Mouse (Mus musculus) forebrain, embryonic 14.5 days (tissue): ENCODE results near the gene Rasal1. TPM values are rescaled to one million over a fixed set of nuclear protein-coding genes. Genes with fewer than 3 reads are reported as not detected.
A peak's percentile ranks its signal among the peaks of the same experiment; 100 is the strongest.

Experiments used
- ATAC-seq: fragments of 200-750 bp; cut with Nextera tagmentation; 2 replicates; pipeline ENCODE4 v1.8.0; 2017; ENCODE audit warnings: mild to moderate bottlenecking, moderate library complexity
- DNase-seq: peaks from one replicate; pipeline ENCODE4 v3.0.0-alpha.2; 2015; ENCODE audit warnings: low spot score
- H3K27ac ChIP-seq: fragments of 300-500 bp; sonication (generic); 2 replicates; pipeline ENCODE4 v1.5.1; 2014; ENCODE audit warnings: low read depth, mild to moderate bottlenecking, control low read depth, low read length, moderate library complexity
- H3K27me3 ChIP-seq: fragments of 300-500 bp; sonication (generic); replicated peaks from 2 replicates; pipeline ENCODE4 v1.6.1; 2014; ENCODE audit warnings: low read length, control low read depth, mixed read lengths; ENCODE audit not compliant: control insufficient read depth, insufficient read depth
- H3K36me3 ChIP-seq: fragments of 300-500 bp; sonication (generic); 2 replicates; pipeline ENCODE4 v1.6.1; 2014; ENCODE audit warnings: low read length, control low read depth; ENCODE audit not compliant: control insufficient read depth, insufficient read depth
- H3K4me1 ChIP-seq: fragments of 300-500 bp; sonication (generic); 2 replicates; pipeline ENCODE4 v1.6.1; 2014; ENCODE audit warnings: antibody characterized with exemption, low read length, control low read depth; ENCODE audit not compliant: control insufficient read depth, insufficient read depth
- H3K4me2 ChIP-seq: fragments of 300-500 bp; sonication (generic); 2 replicates; pipeline ENCODE4 v1.6.1; 2014; ENCODE audit warnings: mild to moderate bottlenecking, control low read depth, low read length
- H3K4me3 ChIP-seq: fragments of 300-500 bp; sonication (generic); 2 replicates; pipeline ENCODE4 v1.5.1; 2014; ENCODE audit warnings: low read depth, low read length, control low read depth
- H3K9ac ChIP-seq: fragments of 300-500 bp; sonication (generic); 2 replicates; pipeline ENCODE4 v1.6.1; 2014; ENCODE audit warnings: mild to moderate bottlenecking, low read length, control low read depth, moderate library complexity
- H3K9me3 ChIP-seq: fragments of 300-500 bp; sonication (generic); replicated peaks from 2 replicates; pipeline ENCODE4 v1.6.1; 2016; ENCODE audit warnings: low read length, control low read depth, mixed read lengths; ENCODE audit not compliant: control insufficient read depth
- WGBS: fragments of 180-500 bp; shearing (Covaris S2); extraction: QIAGEN DNeasy Blood & Tissue Kit; methylation state at CpG from one replicate; pipeline ENCODE4 v1.1.7; 2014; 5-methylcytosine and 5-hydroxymethylcytosine counted together
- polyA plus RNA-seq: library from polyadenylated mRNA; unstranded; fragments of >200 nt; fragmentation: Nextera tagmentation; extraction: Ambion mirVana; gene quantifications from 2 replicates; pipeline ENCODE4 v1.2.1, GENCODE M21; 2014

The Rasal1 gene
- polyA plus RNA-seq, 1 experiment from 2014 or later: 1.5 TPM

DNA sequence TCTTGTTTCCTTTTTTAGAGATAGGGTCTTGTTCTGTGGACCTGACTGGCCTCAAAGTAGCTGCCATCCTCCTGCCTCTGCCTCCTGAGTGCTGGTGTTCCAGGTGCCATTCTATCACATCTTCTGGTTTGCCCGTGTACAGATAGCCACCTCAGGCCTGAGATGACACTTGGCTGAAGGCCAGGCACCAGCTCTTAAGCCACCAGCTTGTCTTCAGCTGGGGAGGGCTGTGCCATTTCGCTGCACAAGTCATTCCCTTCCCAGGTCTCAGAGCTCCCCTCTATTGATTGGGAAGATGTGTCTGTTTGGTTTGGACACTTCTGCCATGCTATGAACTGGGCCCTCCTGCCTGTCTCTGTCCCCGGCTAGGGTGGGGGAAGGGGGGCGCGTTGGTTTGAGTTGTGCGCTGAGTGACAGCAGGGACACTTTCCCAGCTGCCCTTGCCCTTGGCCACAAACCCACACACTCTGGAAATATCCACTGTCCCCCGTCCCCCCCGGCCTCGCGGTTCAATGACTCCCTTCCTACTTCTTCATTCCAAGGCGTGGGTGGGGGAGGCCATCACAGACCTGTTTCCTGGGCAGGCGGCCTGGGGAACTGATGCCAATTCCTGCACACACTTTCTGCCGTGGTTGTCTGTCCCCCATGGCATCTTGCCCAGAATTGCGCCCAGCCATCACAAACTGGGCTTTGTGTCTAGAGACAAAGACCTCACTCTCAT is 5.1 kb upstream of the Rasal1 start:
- no peak for DNase-seq
- Histone ChIP-seq H3K4me1 (peaks cover 6% of the 10 kb centered on the region; the same call in 1 of the 2 replicates), H3K27me3 (0 out of 2 replicates have a peak, but pooled peaks cover 4% of the 10 kb centered on the region), H3K27ac (no peak overlapping the region), H3K9me3 (no peaks in the 10 kb centered on the region), H3K4me3 (no peak overlapping the region), H3K9ac (no peak overlapping the region), H3K36me3 (no peaks in the 10 kb centered on the region), H3K4me2 (no peak overlapping the region)
- no peak for ATAC-seq
- 70% methylated on average over 14 of the region's 14 CpGs for WGBS

DNA sequence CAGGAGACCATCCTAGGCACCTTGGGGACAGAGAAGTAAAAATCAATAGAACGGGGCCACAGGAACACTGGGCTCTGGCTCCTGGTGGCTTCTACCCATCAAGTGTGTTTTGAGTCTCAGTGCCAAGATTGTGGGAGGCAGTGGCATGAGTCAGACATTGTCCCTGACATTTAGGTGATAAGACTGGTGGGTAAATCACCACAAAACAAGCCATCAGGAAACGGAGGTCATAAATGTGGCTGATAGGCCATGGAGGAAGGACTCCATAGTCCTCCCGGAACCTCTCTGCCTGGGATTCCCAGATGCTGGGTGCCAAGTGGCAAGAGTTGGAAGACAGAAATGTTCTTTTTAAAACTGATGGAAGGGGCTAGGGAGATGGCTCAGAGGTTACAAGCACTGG is 4.4 kb upstream of the Rasal1 start:
- peaks cover 12% of the 10 kb centered on the region; the same call in 1 of the 2 replicates for H3K4me1 ChIP-seq
- DNase-seq (no peak), ATAC-seq (no peak)
- no peak overlapping the region for H3K27ac ChIP-seq
- H3K27me3 ChIP-seq: peaks cover 9% of the 10 kb centered on the region
- H3K4me3 ChIP-seq: no peak overlapping the region
- H3K36me3 ChIP-seq: no peaks in the 10 kb centered on the region
- no peak overlapping the region for H3K4me2 ChIP-seq
- 88% methylated on average over 3 of the region's 3 CpGs for whole genome bisulfite sequencing
- H3K9ac ChIP-seq: no peak overlapping the region
- no peaks in the 10 kb centered on the region for H3K9me3 ChIP-seq

DNA sequence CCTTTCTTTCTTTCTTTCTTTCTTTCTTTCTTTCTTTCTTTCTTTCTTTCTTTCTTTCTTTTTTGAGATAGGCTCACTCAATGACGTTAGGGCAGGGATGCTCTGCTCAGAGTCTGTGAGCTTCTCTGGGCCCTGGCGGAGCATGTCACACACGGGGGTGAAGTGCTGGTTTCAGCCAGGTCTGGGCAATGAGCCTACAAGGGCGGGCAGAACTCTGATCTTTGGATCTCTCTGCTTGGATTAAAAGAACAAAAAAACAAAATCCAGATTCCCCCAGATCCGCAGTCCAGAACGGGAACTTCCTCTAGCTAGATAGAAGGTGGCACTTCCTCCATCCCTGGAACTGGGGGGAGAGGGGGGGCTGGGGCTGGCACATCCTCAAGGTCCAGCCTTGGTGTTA is 2.8 kb upstream of the Rasal1 start:
- ATAC-seq (no peak), DNase-seq (no peak)
- Histone ChIP-seq H3K36me3 (no peaks in the 10 kb centered on the region), H3K4me2 (no peak overlapping the region), H3K9me3 (no peaks in the 10 kb centered on the region), H3K4me1 (peaks cover 13% of the 10 kb centered on the region; the same call in 1 of the 2 replicates), H3K27ac (no peak overlapping the region), H3K4me3 (no peak overlapping the region), H3K9ac (no peak overlapping the region), H3K27me3 (peaks cover 19% of the 10 kb centered on the region)
- WGBS: 49% methylated on average over 6 of the region's 6 CpGs

DNA sequence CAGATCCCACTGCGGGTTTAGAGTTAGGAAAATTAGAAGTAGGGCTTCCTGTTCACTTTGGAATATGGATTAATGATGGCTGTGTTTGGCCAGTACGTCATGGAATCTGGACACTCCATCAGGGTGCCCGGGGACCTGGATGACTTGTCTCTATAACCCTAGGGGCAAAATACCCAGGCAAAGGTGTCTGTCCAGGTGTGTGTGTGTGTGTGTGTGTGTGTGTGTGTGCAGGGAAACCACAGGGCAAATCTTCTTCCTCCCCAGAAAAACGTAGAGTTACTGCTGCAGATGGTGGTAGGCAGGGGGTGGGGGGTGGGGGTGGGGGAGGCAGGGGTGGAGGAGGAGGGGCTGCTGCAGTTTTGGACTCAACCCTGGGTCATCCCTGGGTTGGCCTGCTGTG is 1.3 kb upstream of the Rasal1 start:
- DNase-seq (no peak), ATAC-seq (no peak)
- Histone ChIP-seq H3K4me2 (no peak overlapping the region), H3K27me3 (peaks cover 19% of the 10 kb centered on the region), H3K9me3 (no peaks in the 10 kb centered on the region), H3K36me3 (no peaks in the 10 kb centered on the region), H3K9ac (no peak overlapping the region), H3K27ac (no peak overlapping the region), H3K4me1 (peaks cover 13% of the 10 kb centered on the region; the same call in 1 of the 2 replicates), H3K4me3 (no peak overlapping the region)
- 71% methylated on average over 4 of the region's 4 CpGs for WGBS

- Histone ChIP-seq H3K9me3 (no peaks in the 10 kb centered on the region), H3K27ac (no peak overlapping the region), H3K4me3 (no peak overlapping the region), H3K27me3 (peaks cover 19% of the 10 kb centered on the region), H3K4me2 (no peak overlapping the region), H3K36me3 (no peaks in the 10 kb centered on the region), H3K4me1 (peaks cover 13% of the 10 kb centered on the region; the same call in 1 of the 2 replicates), H3K9ac (no peak overlapping the region)
- WGBS: 36% methylated on average over 12 of the region's 12 CpGs
- DNase-seq (no peak), ATAC-seq (no peak)
Observed at GRCm38 (mm10) chr5:120647814-120648491, 659 bp upstream of the Rasal1 start.

- no peak; the same call in 1 of the 2 replicates for ATAC-seq
- Histone ChIP-seq H3K4me2 (peak overlapping the region; percentile 42), H3K9ac (no peak overlapping the region), H3K9me3 (no peaks in the 10 kb centered on the region), H3K4me3 (peak overlapping the region; percentile 18; the same call in 1 of the 2 replicates), H3K36me3 (no peaks in the 10 kb centered on the region), H3K4me1 (peaks cover 10% of the 10 kb centered on the region; the same call in 1 of the 2 replicates), H3K27me3 (peaks cover 19% of the 10 kb centered on the region), H3K27ac (no peak overlapping the region)
- 2% methylated on average over 20 of the region's 21 CpGs for WGBS
- no peak for DNase-seq
Observed at GRCm38 (mm10) chr5:120649374-120649933, 842 bp downstream of the Rasal1 start.

DNA sequence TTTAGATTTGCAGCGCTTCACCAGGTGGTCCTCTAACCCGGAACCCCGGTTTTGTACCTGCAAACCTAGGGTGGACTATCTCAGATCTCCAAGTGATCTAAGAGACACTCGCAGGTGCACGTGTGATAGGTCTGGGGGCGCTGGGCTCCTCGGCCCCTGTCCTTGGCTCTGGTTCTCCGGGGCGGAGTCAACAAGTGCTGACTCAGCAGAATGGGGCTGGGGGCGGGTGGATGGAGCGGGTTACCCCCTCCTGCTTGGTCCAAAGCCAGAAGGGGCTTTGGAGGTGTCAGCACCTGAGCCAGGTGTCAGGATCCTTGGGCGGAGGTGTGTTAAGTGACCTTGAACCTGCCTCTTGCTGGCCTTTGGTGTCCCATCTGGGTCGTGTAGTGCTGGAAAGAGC is 1.3 kb downstream of the Rasal1 start:
- H3K4me1 ChIP-seq: peaks cover 10% of the 10 kb centered on the region; the same call in 1 of the 2 replicates
- ATAC-seq: no peak
- no peaks in the 10 kb centered on the region for H3K36me3 ChIP-seq
- H3K27me3 ChIP-seq: peaks cover 19% of the 10 kb centered on the region
- no peak overlapping the region for H3K9ac ChIP-seq
- no peak overlapping the region for H3K4me3 ChIP-seq
- H3K4me2 ChIP-seq: no peak overlapping the region
- no peak overlapping the region for H3K27ac ChIP-seq
- DNase-seq: no peak
- H3K9me3 ChIP-seq: no peaks in the 10 kb centered on the region
- whole genome bisulfite sequencing: 23% methylated on average over 13 of the region's 13 CpGs

DNA sequence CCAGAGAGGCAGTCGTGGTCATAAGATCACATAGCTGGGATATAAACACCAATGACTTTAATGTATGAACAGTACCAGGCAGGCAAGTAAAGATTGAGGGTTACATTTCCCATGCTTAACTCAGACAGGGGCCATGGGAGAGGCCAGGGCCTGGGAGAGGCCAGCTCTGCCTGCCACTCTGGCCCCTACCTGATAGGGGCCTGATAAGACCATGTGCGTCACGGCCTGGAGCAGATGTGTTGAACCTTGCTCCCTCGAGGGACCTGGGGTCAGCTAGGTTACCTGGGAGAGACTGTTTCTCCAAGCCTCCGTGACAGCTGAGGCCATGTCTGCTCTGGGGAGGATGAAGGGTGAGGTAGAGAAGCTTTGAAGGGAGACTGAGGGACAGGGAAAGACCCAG is 2.6 kb downstream of the Rasal1 start:
- H3K36me3 ChIP-seq: no peaks in the 10 kb centered on the region

More for the DNA sequence above, 2.6 kb downstream of the Rasal1 start:
- H3K27ac ChIP-seq: no peak overlapping the region
- 90% methylated on average over 5 of the region's 5 CpGs for WGBS
- H3K4me3 ChIP-seq: no peak overlapping the region
- no peak overlapping the region for H3K4me2 ChIP-seq
- H3K4me1 ChIP-seq: peaks cover 10% of the 10 kb centered on the region; the same call in 1 of the 2 replicates
- ATAC-seq: no peak
- no peak for DNase-seq
- no peak overlapping the region for H3K9ac ChIP-seq
- H3K9me3 ChIP-seq: no peaks in the 10 kb centered on the region
- peaks cover 19% of the 10 kb centered on the region for H3K27me3 ChIP-seq
